Mouse (Mus musculus): ENCODE measurements at regions not wholly inside any gene's neighbourhood (a gene's known extent, or its start where the extent isn't known, plus 50 kb on each side); places are given as distances from the start of the nearest gene placed in this dataset.

GRCm38 (mm10) chr16:24208118-24208517 is 185.2 kb upstream of the Lpp start:
- Histone ChIP-seq H3K4me2 (ENCODE audit: low read depth) (no peak overlapping the region), H3K9me3 (ENCODE audit: low read length) (no peaks in the 10 kb centered on the region), H3K27ac (ENCODE audit: low read depth, low read length) (no peak overlapping the region), H3K4me1 (ENCODE audit: insufficient read depth) (no peaks in the 10 kb centered on the region), H3K27me3 (ENCODE audit: insufficient read depth, low read length) (no peaks in the 10 kb centered on the region), H3K9ac (no peak overlapping the region), H3K36me3 (ENCODE audit: insufficient read depth) (no peaks in the 10 kb centered on the region), H3K4me3 (ENCODE audit: low read depth, low read length) (no peak overlapping the region)
- DNase-seq = no peak
- no peak for TF ChIP-seq CTCF (IDR thresholded peaks at IDR 0.05; ENCODE audit: low read depth)
- no peak for ATAC-seq
- 96% methylated on average over 2 of the region's 2 CpGs for WGBS

GRCm38 (mm10) chr16:24207056-24207455 is 186.3 kb upstream of the Lpp start:
- WGBS = 52% methylated on average over 4 of the region's 4 CpGs

DNA sequence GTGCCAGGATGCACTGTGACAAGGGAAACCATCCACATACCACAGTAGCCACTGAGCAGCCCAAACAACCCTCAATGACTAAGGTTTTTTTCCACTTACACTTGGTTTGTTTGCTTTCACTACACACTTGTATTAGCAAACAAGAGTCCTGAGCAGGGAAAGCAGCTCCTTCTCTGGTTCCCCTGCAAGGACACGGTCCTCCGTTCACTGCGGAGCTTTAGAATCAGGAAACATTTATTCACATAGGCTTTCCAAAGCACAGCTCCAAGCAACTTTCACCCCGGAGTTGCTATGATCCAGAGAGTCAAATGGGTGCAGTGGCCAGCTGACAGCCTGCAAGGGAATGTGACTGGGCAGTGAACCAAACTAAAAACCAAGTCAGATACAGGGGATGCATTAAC is 186.8 kb upstream of the Lpp start:
- Histone ChIP-seq H3K4me2 (ENCODE audit: low read depth) (no peak overlapping the region), H3K4me3 (ENCODE audit: low read depth, low read length) (no peak overlapping the region), H3K9ac (no peak overlapping the region), H3K4me1 (ENCODE audit: insufficient read depth) (no peaks in the 10 kb centered on the region), H3K27me3 (ENCODE audit: insufficient read depth, low read length) (no peaks in the 10 kb centered on the region), H3K27ac (ENCODE audit: low read depth, low read length) (no peak overlapping the region), H3K36me3 (ENCODE audit: insufficient read depth) (no peaks in the 10 kb centered on the region), H3K9me3 (ENCODE audit: low read length) (no peaks in the 10 kb centered on the region)
- DNase-seq = no peak
- ATAC-seq = no peak
- 74% methylated on average over 4 of the region's 4 CpGs for WGBS
- no peak for TF ChIP-seq CTCF (IDR thresholded peaks at IDR 0.05; ENCODE audit: low read depth)

More at GRCm38 (mm10) chr16:24207056-24207455, 186.3 kb upstream of the Lpp start:
- Histone ChIP-seq H3K27me3 (ENCODE audit: insufficient read depth, low read length) (no peaks in the 10 kb centered on the region), H3K4me3 (ENCODE audit: low read depth, low read length) (no peak overlapping the region), H3K9me3 (ENCODE audit: low read length) (no peaks in the 10 kb centered on the region), H3K4me1 (ENCODE audit: insufficient read depth) (no peaks in the 10 kb centered on the region), H3K36me3 (ENCODE audit: insufficient read depth) (no peaks in the 10 kb centered on the region), H3K4me2 (ENCODE audit: low read depth) (no peak overlapping the region), H3K27ac (ENCODE audit: low read depth, low read length) (no peak overlapping the region), H3K9ac (no peak overlapping the region)
- DNase-seq (no peak), ATAC-seq (no peak)
- TF ChIP-seq CTCF (IDR thresholded peaks at IDR 0.05; ENCODE audit: low read depth) = no peak

GRCm38 (mm10) chr16:24205594-24205993 is 187.7 kb upstream of the Lpp start:
- Histone ChIP-seq H3K4me1 (ENCODE audit: insufficient read depth) (no peaks in the 10 kb centered on the region), H3K27me3 (ENCODE audit: insufficient read depth, low read length) (no peaks in the 10 kb centered on the region), H3K36me3 (ENCODE audit: insufficient read depth) (no peaks in the 10 kb centered on the region), H3K4me3 (ENCODE audit: low read depth, low read length) (no peak overlapping the region), H3K9ac (no peak overlapping the region), H3K27ac (ENCODE audit: low read depth, low read length) (no peak overlapping the region), H3K4me2 (ENCODE audit: low read depth) (no peak overlapping the region), H3K9me3 (ENCODE audit: low read length) (no peaks in the 10 kb centered on the region)
- WGBS = 83% methylated on average over 5 of the region's 5 CpGs
- TF ChIP-seq CTCF (IDR thresholded peaks at IDR 0.05; ENCODE audit: low read depth) = no peak
- DNase-seq = no peak
- no peak for ATAC-seq

DNA sequence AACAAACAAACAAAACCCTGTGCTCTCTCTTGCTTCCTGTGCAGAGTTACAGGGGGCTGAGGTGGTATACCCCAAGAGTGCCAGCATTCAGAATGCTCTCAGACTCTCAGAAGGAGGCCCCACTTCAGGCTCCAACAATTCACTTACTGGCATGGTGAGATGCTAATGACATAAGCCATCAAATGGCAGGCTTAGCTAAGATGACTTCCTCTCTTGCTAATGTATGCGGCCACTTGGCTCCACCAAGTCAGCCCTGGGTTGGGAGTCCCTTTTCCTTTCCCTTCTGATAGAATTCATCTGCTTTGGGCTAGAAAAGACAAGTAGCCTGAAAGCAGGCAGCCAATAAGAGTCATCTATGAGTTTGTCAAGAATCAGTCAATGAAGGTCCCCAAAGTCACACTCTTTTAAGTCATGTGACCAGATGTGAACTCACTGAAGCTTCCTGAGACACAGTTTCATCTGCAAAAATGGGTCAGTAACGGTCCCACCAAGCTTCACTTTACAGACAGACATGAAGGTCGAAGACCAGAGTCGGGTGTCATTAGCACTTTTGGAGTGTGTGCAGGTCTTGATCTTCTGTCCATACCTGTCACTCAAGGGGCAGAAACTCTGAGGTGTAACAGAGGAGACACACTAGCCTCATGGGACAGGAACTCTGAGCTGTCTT is 189.1 kb upstream of the Lpp start:
- Histone ChIP-seq H3K27ac (ENCODE audit: low read depth, low read length) (no peak overlapping the region), H3K9me3 (ENCODE audit: low read length) (no peaks in the 10 kb centered on the region), H3K4me1 (ENCODE audit: insufficient read depth) (no peaks in the 10 kb centered on the region), H3K27me3 (ENCODE audit: insufficient read depth, low read length) (no peaks in the 10 kb centered on the region), H3K36me3 (ENCODE audit: insufficient read depth) (no peaks in the 10 kb centered on the region), H3K9ac (no peak overlapping the region), H3K4me2 (ENCODE audit: low read depth) (no peak overlapping the region), H3K4me3 (ENCODE audit: low read depth, low read length) (no peak overlapping the region)
- 93% methylated on average over 4 of the region's 4 CpGs for WGBS
- DNase-seq (no peak), ATAC-seq (no peak)
- no peak for TF ChIP-seq CTCF (IDR thresholded peaks at IDR 0.05; ENCODE audit: low read depth)

DNA sequence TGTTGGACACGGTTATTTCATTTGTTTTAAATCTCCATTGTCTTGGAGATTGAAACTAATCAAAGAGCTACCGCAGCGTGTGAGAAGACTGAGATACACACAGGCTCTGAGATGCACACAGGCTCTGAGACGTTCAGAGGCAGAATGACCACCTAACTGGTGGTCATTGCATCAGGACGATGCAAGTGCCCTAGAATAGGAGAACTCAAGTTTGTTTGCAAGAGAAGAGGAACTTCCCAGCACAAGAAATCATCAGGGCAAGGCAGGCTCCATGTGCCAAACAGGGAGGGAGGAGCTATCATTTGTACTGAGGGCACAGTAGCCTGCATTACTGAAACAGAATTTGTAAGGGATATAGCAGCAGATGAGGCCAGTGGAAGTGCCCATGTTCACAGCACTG is 190.7 kb upstream of the Lpp start:
- no peak overlapping the region for H3K9ac ChIP-seq
- DNase-seq (no peak), ATAC-seq (no peak)
- no peaks in the 10 kb centered on the region for H3K36me3 ChIP-seq (ENCODE audit: insufficient read depth)
- no peaks in the 10 kb centered on the region for H3K9me3 ChIP-seq (ENCODE audit: low read length)
- no peak overlapping the region for H3K4me3 ChIP-seq (ENCODE audit: low read depth, low read length)
- no peak for TF ChIP-seq CTCF (IDR thresholded peaks at IDR 0.05; ENCODE audit: low read depth)
- WGBS = 86% methylated on average over 5 of the region's 5 CpGs
- H3K4me2 ChIP-seq (ENCODE audit: low read depth) = no peak overlapping the region
- no peak overlapping the region for H3K27ac ChIP-seq (ENCODE audit: low read depth, low read length)
- H3K4me1 ChIP-seq (ENCODE audit: insufficient read depth) = no peaks in the 10 kb centered on the region
- H3K27me3 ChIP-seq (ENCODE audit: insufficient read depth, low read length) = no peaks in the 10 kb centered on the region

DNA sequence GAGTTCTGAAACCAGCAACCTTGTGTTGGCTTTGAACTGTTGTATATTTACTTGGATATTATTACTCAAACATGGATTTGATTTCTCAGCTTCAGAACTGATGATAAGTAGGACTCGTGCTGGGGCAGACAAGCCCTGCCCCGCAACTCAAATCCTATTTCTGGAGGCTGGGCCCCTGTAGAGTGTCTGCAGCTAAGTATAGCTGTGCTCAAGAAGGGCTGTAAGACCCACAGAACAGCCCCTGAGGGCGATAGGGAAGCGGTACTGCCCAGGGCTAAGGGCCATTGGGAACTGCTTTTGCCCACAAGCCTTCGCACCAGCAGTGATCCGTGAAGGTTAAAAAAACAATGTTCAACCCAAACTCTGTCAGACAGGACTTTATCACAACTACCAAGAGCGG is 191.9 kb upstream of the Lpp start:
- Histone ChIP-seq H3K4me2 (ENCODE audit: low read depth) (no peak overlapping the region), H3K4me1 (ENCODE audit: insufficient read depth) (no peaks in the 10 kb centered on the region), H3K27me3 (ENCODE audit: insufficient read depth, low read length) (no peaks in the 10 kb centered on the region), H3K4me3 (ENCODE audit: low read depth, low read length) (no peak overlapping the region), H3K9ac (no peak overlapping the region), H3K9me3 (ENCODE audit: low read length) (no peaks in the 10 kb centered on the region), H3K27ac (ENCODE audit: low read depth, low read length) (no peak overlapping the region), H3K36me3 (ENCODE audit: insufficient read depth) (no peaks in the 10 kb centered on the region)
- DNase-seq (no peak), ATAC-seq (no peak)
- no peak for TF ChIP-seq CTCF (IDR thresholded peaks at IDR 0.05; ENCODE audit: low read depth)
- WGBS = 88% methylated on average over 7 of the region's 7 CpGs

All from forebrain, postnatal 0 days (tissue).